Mouse (Mus musculus) megakaryocyte progenitor cell, adult 5-6 weeks (primary cell): ENCODE measurements around the gene Dusp22. TPM values are rescaled to one million over a fixed set of nuclear protein-coding genes. Genes with fewer than 3 reads are reported as not detected.

Experiments used
- ATAC-seq: replicated peaks from 2 replicates; pipeline ENCODE4 v1.8.0; 2016; ENCODE audit warnings: mild to moderate bottlenecking, moderate TSS enrichment, inconsistent platforms; ENCODE audit not compliant: poor library complexity
- total RNA-seq, 2 experiments: library from RNA; stranded (forward) in 1 of 2; stranded (reverse) in 1 of 2; fragments of 157-497, 149-512 nt in 1 of 2; fragments of 200-1000 nt in 1 of 2; gene quantifications; 2 replicates each; pipeline versions ENCODE4 v1.2.3 to v1.2.4; 2015 to 2017

Gene Dusp22
- total RNA-seq, 2 experiments from 2014 or later: 1.9 to 4.2 TPM

DNA sequence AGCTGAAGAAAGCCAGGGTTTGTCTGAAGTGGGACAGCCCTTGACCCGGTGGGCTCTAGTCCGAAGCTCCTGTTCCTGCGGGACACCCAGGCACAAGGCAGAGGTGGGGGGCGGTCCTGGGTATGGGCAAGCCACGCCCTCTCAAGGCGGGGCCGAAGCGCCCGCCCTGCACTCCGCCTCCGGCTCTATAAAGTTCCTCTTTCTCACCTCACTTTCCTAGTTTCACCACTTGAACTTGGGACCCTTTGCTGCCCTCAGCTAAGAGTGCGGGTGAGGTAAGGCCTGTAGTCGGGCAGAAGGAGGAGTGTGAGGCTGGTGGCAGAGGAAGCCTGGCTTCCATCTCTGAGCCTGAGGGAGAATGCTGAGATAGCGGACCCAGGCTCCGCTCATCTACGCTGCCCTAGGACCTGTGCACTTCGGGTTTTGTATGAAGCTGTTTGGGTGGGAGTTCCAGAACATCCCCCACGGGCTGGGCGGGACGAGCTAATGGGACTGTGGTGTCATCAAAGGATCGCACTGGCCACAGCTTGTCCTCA lies 89.3 kb downstream of the Dusp22 start, which contains the start of gene Irf4:
Gene Irf4 (plus strand): TSS at position 206 of the 536 bp plus-strand sequence.
- ATAC-seq: peak; percentile 95

DNA sequence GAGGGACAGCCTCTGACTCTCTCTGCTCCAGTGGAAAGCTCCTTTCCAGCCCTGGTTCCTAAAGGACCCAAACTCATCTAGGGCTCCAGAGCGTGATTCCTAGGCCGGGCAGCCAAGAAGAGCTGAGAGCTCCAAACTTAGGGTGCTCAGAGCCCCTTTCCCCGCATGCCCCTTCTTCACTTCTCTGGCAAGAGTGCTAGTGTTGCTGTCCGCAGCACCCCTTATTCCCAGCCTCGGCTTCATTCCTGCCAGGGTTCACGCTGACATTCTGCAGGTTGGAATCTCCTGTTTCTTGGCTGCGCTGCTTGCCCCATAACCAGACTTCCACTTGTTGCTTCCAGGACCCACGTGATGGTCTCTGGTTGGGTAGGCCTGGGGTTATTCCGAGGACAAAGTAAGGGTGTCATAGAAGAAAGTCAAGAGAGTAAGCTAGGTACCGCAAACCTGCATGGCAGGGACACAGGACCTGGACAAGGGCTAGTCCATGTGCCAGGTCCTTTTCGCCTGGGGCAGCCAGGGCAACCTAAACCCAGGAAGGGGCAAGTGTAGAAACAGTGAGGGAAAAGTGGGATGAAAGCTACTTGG lies 89.8 kb downstream of the Dusp22 start:
- 0 out of 2 replicates have a peak, but pooled peaks have one; percentile 8 for ATAC-seq

DNA sequence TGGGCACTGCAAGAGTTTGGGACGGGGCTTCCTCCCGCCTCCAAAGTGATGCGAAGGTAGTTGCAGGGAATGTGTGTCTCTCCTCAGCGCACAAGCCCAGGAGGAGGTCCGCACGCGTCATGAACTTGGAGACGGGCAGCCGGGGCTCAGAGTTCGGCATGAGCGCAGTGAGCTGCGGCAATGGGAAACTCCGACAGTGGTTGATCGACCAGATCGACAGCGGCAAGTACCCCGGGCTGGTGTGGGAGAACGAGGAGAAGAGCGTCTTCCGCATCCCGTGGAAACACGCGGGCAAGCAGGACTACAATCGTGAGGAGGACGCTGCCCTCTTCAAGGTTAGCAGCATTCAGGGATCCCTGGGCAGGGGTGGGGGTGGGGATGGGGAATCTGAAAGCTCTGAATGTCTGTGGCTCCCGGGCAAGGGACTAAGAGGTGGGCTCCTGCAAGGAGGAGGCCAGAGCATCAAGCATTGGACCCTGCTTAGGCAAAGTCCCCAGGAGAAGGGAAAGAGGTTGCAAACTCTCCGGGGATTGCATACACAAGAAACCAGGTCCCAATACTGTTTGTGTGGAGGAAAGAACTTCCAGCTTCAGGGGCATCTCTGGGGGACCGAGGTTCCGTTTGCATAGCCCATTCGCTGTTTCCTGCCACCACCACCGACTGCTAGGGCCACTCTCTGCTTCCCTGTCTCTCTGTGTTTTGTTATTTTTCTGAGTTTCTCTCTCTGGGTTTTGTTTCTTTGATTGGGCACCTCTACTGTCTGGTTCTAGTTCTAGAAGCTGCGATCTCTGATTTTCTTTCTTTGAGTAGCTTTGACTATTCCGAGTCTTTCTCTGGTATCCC lies 90.9 kb downstream of the Dusp22 start:
- no peak for ATAC-seq

DNA sequence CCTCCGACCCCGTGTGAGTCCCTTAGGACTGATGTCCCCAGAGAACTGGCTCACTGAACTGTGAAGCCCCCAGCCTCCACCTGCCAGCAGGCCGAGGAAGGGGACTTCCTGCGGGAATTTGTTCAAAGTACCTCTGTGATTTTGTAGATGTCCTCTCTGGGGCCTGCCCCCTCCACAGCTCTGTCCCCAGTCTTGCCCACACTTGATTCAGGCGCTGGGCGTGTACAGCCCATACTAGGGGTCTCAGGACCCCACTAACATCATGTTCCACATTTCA lies 91.4 kb downstream of the Dusp22 start:
- no peak for ATAC-seq

DNA sequence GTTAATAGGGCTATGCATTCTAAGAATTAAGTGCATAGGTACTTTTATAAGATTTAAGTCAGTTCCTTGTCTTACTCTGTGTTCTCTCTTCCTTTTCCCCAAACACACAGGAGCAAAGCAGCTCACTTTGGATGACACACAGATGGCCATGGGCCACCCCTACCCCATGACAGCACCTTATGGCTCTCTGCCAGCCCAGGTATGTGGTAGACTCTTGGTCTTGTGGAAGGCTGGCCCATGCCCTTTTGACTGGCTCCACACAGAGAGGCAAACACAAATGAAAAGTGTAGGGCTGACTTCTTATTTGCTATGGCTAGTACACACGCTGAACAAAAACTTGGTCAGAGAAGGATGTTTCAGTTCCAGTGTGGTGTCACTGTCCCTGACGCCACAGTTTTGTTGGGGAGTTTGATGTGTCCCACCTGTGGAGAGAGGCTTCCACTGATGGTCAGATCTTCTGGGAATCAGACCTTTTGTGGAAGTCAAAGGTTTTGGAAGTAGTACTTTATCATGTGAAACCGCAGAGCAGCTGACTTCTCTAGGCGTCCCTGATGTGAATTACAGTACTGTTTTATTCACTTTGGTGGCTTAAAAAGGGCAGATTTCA lies 92.9 kb downstream of the Dusp22 start:
- ATAC-seq: no peak

DNA sequence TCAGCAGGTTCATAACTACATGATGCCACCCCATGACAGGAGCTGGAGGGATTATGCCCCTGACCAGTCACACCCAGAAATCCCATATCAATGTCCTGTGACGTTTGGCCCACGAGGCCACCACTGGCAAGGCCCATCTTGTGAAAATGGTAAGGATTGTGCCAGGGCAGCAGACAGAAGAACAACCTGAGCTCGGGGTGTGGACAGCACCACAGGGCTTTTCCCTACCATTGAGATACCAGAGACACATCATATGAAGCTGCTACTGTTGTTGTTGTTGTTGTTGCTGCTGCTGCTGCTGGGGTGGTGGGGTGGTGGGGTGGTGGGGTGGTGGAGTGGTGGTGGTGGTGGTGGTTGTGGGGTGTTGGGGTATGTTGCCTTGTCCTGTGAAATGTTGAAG lies 93.6 kb downstream of the Dusp22 start:
- no peak for ATAC-seq

DNA sequence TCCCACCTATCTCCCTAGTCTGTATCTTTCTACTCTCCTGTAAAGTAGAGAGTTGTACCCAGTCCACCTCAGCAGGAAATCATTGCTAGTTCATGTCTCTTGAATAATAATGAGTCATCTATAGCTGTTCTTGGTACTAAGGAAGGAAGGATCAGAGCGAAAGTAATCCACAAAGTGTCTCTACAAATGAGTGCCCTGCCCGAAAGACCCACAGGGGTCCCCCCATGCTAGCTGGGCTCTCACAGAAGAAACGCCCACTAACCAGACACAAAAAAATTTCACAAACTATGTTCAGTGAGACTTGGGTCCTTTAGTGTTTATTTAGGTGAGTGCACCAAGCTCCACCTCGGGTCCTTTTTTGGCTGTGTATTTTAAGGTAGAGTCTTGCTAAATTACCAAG lies 94.3 kb downstream of the Dusp22 start:
- ATAC-seq: no peak

DNA sequence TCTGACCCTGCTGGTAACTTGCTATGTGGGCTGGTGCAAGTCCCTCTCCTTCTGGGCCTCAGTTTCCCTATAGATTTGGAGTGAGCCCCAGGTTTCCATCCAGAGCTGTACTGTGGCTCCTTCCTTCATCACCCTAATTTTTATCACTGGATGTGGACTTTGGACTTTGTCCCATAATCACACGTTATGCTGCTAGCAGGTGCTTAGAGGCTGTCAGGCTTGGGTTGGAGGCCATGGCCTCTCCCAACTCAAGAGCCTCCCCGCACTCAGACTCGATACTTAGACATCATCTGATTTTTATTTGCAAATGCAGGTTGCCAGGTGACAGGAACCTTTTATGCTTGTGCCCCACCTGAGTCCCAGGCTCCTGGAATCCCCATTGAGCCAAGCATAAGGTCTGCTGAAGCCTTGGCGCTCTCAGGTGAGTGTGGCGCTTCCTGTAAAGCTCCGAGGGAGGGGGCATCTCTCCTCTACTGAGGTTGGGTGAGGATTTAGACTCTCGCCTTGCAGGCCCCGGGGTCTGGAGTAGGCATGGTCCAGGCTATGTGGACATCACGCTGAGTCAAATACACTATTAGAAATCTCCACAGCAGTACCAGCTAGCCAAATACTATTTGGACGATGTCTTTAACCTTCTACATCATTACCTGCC lies 95.2 kb downstream of the Dusp22 start:
- ATAC-seq: no peak

DNA sequence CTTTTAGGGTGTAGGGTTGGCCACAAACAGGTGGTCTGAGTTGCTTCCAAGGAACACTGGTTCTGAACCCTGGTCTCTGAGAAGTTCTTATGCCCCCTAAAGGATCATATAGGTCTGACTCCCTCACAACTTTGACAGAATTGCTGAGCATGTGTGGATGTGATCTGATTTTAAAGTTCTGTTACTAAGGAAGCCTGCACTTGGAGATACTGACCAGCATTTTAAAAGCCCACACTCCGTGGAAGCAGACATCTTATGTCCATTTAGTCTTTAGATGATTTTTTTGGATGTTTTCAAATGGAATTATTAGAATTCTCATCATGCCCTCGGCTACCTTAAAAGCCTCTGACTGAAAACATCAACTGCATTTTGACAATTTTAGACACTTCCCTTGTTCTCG lies 95.8 kb downstream of the Dusp22 start:
- no peak for ATAC-seq

DNA sequence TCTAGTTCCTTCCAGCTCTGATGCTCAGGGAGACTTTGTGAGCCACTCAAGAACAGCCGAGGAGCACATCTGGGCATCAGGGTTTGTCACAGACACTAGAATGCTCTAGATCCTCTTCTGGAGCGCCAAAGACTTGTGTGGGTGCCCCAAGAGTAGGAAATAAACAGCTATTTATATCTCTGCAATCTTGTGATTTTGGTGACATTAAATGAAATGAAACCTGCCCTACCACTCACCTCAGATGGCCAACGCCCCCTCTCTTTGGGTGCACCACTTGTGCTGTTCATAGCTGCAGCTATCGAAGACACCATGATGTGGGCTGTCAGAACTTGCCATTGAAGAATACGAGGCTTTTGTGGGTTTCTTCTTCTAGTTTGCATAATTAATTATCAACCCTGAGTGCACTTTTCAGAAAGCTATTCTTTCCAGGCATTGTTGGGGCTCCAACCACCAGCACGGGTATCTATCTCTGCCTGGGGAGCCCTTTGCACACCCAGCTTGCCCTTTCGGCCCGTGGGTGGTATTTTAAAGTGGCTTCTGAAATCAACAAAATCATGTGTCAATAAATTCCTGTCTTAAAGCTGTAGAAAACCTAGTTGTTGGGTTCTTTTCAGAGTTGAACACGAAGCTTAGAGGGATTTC lies 96.3 kb downstream of the Dusp22 start:
- ATAC-seq: no peak

DNA sequence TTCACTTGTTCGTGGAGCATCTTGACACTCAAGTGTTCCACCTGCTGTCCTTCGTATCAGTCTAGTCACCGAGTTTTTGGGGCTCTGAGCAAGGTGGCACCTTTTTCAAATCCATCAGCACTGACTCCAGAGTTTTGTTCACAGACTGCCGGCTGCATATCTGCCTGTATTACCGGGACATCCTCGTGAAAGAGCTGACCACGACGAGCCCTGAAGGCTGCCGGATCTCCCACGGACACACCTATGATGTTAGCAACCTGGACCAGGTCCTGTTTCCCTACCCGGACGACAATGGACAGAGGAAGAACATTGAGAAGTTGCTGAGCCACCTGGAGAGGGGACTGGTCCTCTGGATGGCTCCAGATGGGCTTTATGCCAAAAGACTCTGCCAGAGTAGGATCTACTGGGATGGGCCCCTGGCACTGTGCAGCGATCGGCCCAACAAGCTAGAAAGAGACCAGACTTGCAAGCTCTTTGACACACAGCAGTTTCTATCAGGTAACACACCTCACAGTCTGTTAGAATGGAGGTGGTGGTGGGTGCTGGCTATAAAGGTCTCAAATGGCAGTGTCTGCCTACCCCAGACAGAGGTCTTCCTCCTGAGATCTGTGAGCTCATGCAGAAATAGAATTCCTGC lies 97.6 kb downstream of the Dusp22 start:
- no peak for ATAC-seq

DNA sequence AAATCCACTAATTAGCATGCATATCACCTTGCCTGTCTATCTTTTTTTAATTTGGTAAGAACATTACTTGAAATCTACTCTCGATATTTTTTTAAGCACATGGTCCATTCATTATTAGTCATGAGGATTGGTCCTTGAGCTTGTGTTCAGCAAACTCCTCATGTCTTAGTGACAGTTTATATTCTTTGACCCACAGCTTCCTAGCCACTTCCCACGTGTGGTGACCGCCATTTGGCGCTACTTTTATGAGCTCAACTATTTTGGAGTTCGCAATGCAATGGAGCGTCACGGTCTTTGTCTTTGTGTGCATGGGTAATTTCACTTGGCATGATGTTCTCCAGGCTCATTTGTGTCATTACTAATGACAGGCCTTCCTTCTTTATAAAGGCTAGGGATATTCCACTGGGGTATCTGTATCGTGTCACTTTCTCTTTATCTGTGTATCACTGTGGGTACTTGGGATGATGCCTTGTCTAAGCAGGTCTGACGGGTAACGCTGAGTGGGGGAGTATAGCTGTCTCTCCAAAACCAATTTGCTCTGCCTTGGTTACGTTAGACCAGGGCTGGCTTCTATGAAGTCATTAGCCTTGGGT lies 99.1 kb downstream of the Dusp22 start:
- no peak for ATAC-seq

DNA sequence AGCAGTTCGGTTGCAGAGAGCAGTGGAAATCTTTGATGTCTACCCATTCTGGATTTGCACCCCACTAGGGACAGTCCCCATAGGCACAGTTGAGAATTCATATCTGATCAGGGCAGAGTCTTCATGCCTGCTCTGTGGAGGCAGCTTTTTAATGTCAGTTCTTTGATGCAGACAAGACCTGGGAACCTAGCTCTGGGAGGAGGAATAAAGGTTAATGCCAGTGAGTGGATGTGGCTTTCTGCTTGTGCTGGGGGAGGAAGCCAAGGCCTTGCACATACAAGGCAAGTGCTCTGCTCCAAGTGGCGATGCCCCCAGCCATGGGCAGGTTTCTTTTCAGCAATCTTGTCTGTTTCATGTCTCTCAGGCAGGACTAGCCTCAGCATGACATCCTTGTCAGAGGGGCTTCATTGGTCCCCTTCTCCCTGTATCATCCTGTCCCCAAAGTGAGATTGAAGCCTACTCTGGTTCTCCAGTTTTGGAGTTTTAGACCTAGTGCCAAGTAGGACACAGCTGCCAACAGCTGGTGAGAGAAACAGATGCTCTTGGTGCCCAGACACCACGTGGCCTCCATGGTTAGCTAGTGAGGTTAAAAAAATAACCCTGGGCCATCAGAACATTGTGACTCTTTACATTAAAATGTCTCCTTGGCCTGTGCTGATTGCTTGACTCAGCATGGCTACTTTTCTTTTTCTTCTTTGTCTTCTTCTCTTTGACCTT lies 100.7 kb downstream of the Dusp22 start:
- ATAC-seq: no peak

Other genes with a start within 250 kb of the Dusp22 start
- gene Uqcrfs1, start 114.6 kb upstream of the Dusp22 start, total RNA-seq (2015): 196 and 211 TPM in 2 replicates
- gene Uqcrfs1, start 114.6 kb upstream of the Dusp22 start, total RNA-seq (2017): 112 and 114 TPM in 2 replicates
- 0.05 and 0.47 TPM in 2 replicates for gene Irf4, start 89.2 kb downstream of the Dusp22 start, total RNA-seq (2015)
- gene Irf4, start 89.2 kb downstream of the Dusp22 start, total RNA-seq (2017): 0.07 and 0.29 TPM in 2 replicates